Mouse (Mus musculus): ENCODE data around the gene Mast4. TPM values are rescaled to one million over a fixed set of nuclear protein-coding genes. Genes with fewer than 3 reads are reported as not detected.

Gene Mast4
- polyA plus RNA-seq, 1 experiment from 2014 or later = 34.9 TPM

- H3K27ac ChIP-seq (replicated peaks) = no peak overlapping the region
- 69% methylated on average over 11 of the region's 11 CpGs for WGBS
- no peaks in the 10 kb centered on the region for H3K27me3 ChIP-seq
- H3K4me1 ChIP-seq = 0 out of 2 replicates have a peak, but pooled peaks cover 3% of the 10 kb centered on the region
- ATAC-seq (ENCODE audit: low FRiP score, low read depth) = no peak
- no peak overlapping the region for H3K9ac ChIP-seq (replicated peaks)
- no peak overlapping the region for H3K4me2 ChIP-seq (replicated peaks)
- no peak overlapping the region for H3K4me3 ChIP-seq
- H3K9me3 ChIP-seq = no peaks in the 10 kb centered on the region
- H3K36me3 ChIP-seq = no peaks in the 10 kb centered on the region
Observed at GRCm38 (mm10) chr13:102691408-102692150, 642.7 kb downstream of the Mast4 start.

GRCm38 (mm10) chr13:102690184-102690583 lies 644.1 kb downstream of the Mast4 start:
- H3K27ac ChIP-seq (replicated peaks) = no peak overlapping the region
- no peak for ATAC-seq (ENCODE audit: low FRiP score, low read depth)
- H3K4me2 ChIP-seq (replicated peaks) = no peak overlapping the region
- no peak overlapping the region for H3K4me3 ChIP-seq
- no peaks in the 10 kb centered on the region for H3K36me3 ChIP-seq
- no peak overlapping the region for H3K9ac ChIP-seq (replicated peaks)
- 0 out of 2 replicates have a peak, but pooled peaks cover 3% of the 10 kb centered on the region for H3K4me1 ChIP-seq
- no peaks in the 10 kb centered on the region for H3K27me3 ChIP-seq
- 93% methylated on average over 5 of the region's 5 CpGs for WGBS
- H3K9me3 ChIP-seq = no peaks in the 10 kb centered on the region

- Histone ChIP-seq H3K9ac (replicated peaks) (no peak overlapping the region), H3K4me2 (replicated peaks) (no peak overlapping the region), H3K27me3 (no peaks in the 10 kb centered on the region), H3K36me3 (no peaks in the 10 kb centered on the region), H3K4me1 (0 out of 2 replicates have a peak, but pooled peaks cover 3% of the 10 kb centered on the region), H3K9me3 (no peaks in the 10 kb centered on the region), H3K4me3 (no peak overlapping the region), H3K27ac (replicated peaks) (no peak overlapping the region)
- 89% methylated on average over 6 of the region's 6 CpGs for WGBS
- ATAC-seq (ENCODE audit: low FRiP score, low read depth) = no peak
Observed at GRCm38 (mm10) chr13:102689201-102690090, 644.9 kb downstream of the Mast4 start.

GRCm38 (mm10) chr13:102688121-102688520 lies 646.2 kb downstream of the Mast4 start:
- 93% methylated on average over 1 of the region's 1 CpGs for WGBS
- no peak for ATAC-seq (ENCODE audit: low FRiP score, low read depth)
- 0 out of 2 replicates have a peak, but pooled peaks cover 3% of the 10 kb centered on the region for H3K4me1 ChIP-seq
- H3K4me2 ChIP-seq (replicated peaks) = no peak overlapping the region
- H3K27ac ChIP-seq (replicated peaks) = no peak overlapping the region
- H3K36me3 ChIP-seq = no peaks in the 10 kb centered on the region
- no peaks in the 10 kb centered on the region for H3K27me3 ChIP-seq
- H3K4me3 ChIP-seq = no peak overlapping the region
- no peaks in the 10 kb centered on the region for H3K9me3 ChIP-seq
- H3K9ac ChIP-seq (replicated peaks) = no peak overlapping the region

- Histone ChIP-seq H3K4me1 (no peaks in the 10 kb centered on the region), H3K9me3 (no peaks in the 10 kb centered on the region), H3K4me2 (replicated peaks) (no peak overlapping the region), H3K36me3 (no peaks in the 10 kb centered on the region), H3K27me3 (no peaks in the 10 kb centered on the region), H3K27ac (replicated peaks) (no peak overlapping the region), H3K4me3 (no peak overlapping the region), H3K9ac (replicated peaks) (no peak overlapping the region)
- WGBS = 87% methylated on average over 4 of the region's 4 CpGs
- no peak for ATAC-seq (ENCODE audit: low FRiP score, low read depth)
Observed at GRCm38 (mm10) chr13:102684890-102685289, 649.4 kb downstream of the Mast4 start.

Data from midbrain, embryonic 12.5 days (tissue).